Comparison of ENCODE assay signal across 19 mouse cellular contexts in the genomic region with DNA sequence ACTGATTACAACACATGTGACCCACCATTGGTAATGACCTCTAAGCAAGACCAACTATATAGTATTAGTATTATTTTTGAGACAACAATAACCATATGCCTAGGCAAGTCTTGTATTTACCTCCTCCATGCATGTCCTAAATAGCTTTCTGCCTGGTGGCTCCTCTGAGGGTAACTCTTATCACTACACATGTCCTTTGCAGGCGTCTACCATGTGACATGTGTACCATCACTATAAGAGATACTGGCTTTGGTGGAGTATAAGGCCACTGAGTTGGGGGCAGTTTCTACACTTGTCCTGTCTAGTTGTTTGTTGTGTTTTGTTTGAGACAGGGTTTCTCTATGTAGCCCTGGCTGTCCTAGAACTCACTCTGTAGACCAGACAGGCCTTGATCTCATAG.
"Had no signal": no experiment of that assay in that cellular context is flagged by ENCODE, and none has a peak within 500 bp of the region (broad histone marks: within the 10 kb centered on the region; RNA-seq: fewer than 3 reads in every experiment).

No protein-coding gene starts in this region.

- ATAC-seq: midbrain, embryonic 13.5 days; midbrain, embryonic 15.5 days had no signal

- H3K9me3 ChIP-seq: limb, embryonic 15.5 days; midbrain, embryonic 13.5 days; midbrain, embryonic 15.5 days; neural tube, embryonic 13.5 days; neural tube, embryonic 15.5 days; stomach, embryonic 15.5 days had no signal

- H3K9ac ChIP-seq: limb, embryonic 15.5 days; lung, embryonic 14.5 days; midbrain, embryonic 13.5 days; midbrain, embryonic 15.5 days; neural tube, embryonic 13.5 days; neural tube, embryonic 15.5 days; stomach, embryonic 15.5 days had no signal

- DNase-seq: lung, adult 18-20 months; lung, embryonic 14.5 days; lung, postnatal 10 days; lung, postnatal 4 days; retina, postnatal 1 day; right cerebral cortex, adult 18-20 months; right cerebral cortex, postnatal 25 days; thymus, adult 18-20 months; thymus, postnatal 14 days; thymus, postnatal 36 days had no signal

- H3K4me3 ChIP-seq: limb, embryonic 15.5 days; midbrain, embryonic 13.5 days; midbrain, embryonic 15.5 days; myocyte; neural tube, embryonic 13.5 days; neural tube, embryonic 15.5 days; stomach, embryonic 15.5 days had no signal

- H3K36me3 ChIP-seq: limb, embryonic 15.5 days; midbrain, embryonic 13.5 days; midbrain, embryonic 15.5 days; neural tube, embryonic 13.5 days; neural tube, embryonic 15.5 days; stomach, embryonic 15.5 days had no signal

- H3K27ac ChIP-seq: limb, embryonic 15.5 days; midbrain, embryonic 13.5 days; midbrain, embryonic 15.5 days; neural tube, embryonic 13.5 days; neural tube, embryonic 15.5 days; stomach, embryonic 15.5 days; stomach, postnatal 0 days had no signal

- H3K4me2 ChIP-seq: limb, embryonic 15.5 days; lung, embryonic 14.5 days; midbrain, embryonic 11.5 days; midbrain, embryonic 13.5 days; midbrain, embryonic 15.5 days; neural tube, embryonic 13.5 days; neural tube, embryonic 15.5 days; stomach, embryonic 15.5 days had no signal

- H3K27me3 ChIP-seq: limb, embryonic 15.5 days; midbrain, embryonic 13.5 days; midbrain, embryonic 15.5 days; neural tube, embryonic 13.5 days; neural tube, embryonic 15.5 days; stomach, embryonic 15.5 days had no signal

- H3K4me1 ChIP-seq: limb, embryonic 15.5 days; neural tube, embryonic 13.5 days; neural tube, embryonic 15.5 days; stomach, embryonic 15.5 days had no signal
